Mouse (Mus musculus): ENCODE results near the gene Eif2ak4.

- TF ChIP-seq CTCF (IDR thresholded peaks at IDR 0.05; ENCODE audit: insufficient read depth, low read length) (no peak), POLR2A (IDR thresholded peaks at IDR 0.05; ENCODE audit: borderline replicate concordance, extremely low read depth, low read depth, low read length) (no peak)
Measured at GRCm38 (mm10) chr2:118415601-118416355, 27.4 kb downstream of the Eif2ak4 start.
